In genomic region chr9:108689106-108689505, GRCm38 (mm10) we compare ENCODE assay signal across 8 mouse cellular contexts. TPM values are rescaled to one million over a fixed set of nuclear protein-coding genes. Genes with fewer than 3 reads are reported as not detected.
DNase-seq lines count a peak whose midpoint lies in the region; ATAC-seq and TF ChIP-seq lines count a peak whose summit lies in the region.

Gene Prkar2a (plus strand): TSS chr9:108689314.

- TF ChIP-seq EP300 in lung, postnatal 0 days (IDR thresholded peaks at IDR 0.05): no peak

- no peaks in the 10 kb centered on the region for H3K9me3 ChIP-seq in lung, postnatal 0 days (ENCODE audit: low read length)
- H3K9me3 ChIP-seq in forebrain, embryonic 10.5 days: no peaks in the 10 kb centered on the region
- H3K9me3 ChIP-seq in limb, embryonic 14.5 days (ENCODE audit: control insufficient read depth, low read length): no peaks in the 10 kb centered on the region

- no peak for ATAC-seq in lung, postnatal 0 days
- ATAC-seq in limb, embryonic 14.5 days (ENCODE audit: low FRiP score, low read depth): no peak

- intact Hi-C loops in heart, postnatal 25 days (cut with DNase I): loop anchor here (5.0 kb wide), 1 partner anchor 38 kb away; no protein-coding TSS in a partner anchor

- 84% methylated on average over 1 of the region's 1 CpGs for WGBS in lung, postnatal 0 days
- WGBS in forebrain, embryonic 10.5 days: 41% methylated on average over 1 of the region's 1 CpGs
- WGBS in limb, embryonic 14.5 days: 82% methylated on average over 1 of the region's 1 CpGs

- no peak for DNase-seq in lung, postnatal 0 days (ENCODE audit: low spot score)
- no peak for DNase-seq in lung, postnatal 14 days
- DNase-seq in forebrain, embryonic 10.5 days (ENCODE audit: extremely low spot score, low spot score): peak; percentile 47
- no peak for DNase-seq in heart, postnatal 25 days (ENCODE audit: low spot score)
- no peak for DNase-seq in limb, embryonic 14.5 days (ENCODE audit: low spot score)
- peak; percentile 79 for DNase-seq in retina, postnatal 1 day
- no peak for DNase-seq in thymus, postnatal 0 days (ENCODE audit: low spot score)
- no peak for DNase-seq in Muller cell, postnatal 12 days (ENCODE audit: inconsistent ontology term)

- H3K4me3 ChIP-seq in lung, postnatal 0 days (ENCODE audit: low read depth, low read length): no peak within 1 kb of the TSS
- no peak within 1 kb of the TSS for H3K4me3 ChIP-seq in forebrain, embryonic 10.5 days
- H3K4me3 ChIP-seq in limb, embryonic 14.5 days (replicated peaks; ENCODE audit: low read length): no peak within 1 kb of the TSS

- H3K4me2 ChIP-seq in lung, postnatal 0 days (replicated peaks; ENCODE audit: low read depth, low read length): no peak within 1 kb of the TSS
- H3K4me2 ChIP-seq in limb, embryonic 14.5 days (replicated peaks; ENCODE audit: low read depth, low read length, severe bottlenecking): no peak within 1 kb of the TSS

- no peak within 1 kb of the TSS for H3K9ac ChIP-seq in lung, postnatal 0 days (replicated peaks; ENCODE audit: low read depth)
- no peak within 1 kb of the TSS for H3K9ac ChIP-seq in limb, embryonic 14.5 days (ENCODE audit: low read depth, low read length, severe bottlenecking)

- no peak for TF ChIP-seq CTCF in lung, postnatal 0 days (IDR thresholded peaks at IDR 0.05)

- no peak for TF ChIP-seq POLR2A in limb, embryonic 14.5 days (IDR thresholded peaks at IDR 0.05; ENCODE audit: borderline replicate concordance, extremely low read depth, insufficient read depth, insufficient read length)

- H3K27ac ChIP-seq in lung, postnatal 0 days (ENCODE audit: low read length): peak within 1 kb of the TSS; percentile 78
- peak within 1 kb of the TSS; percentile 8; the same call in 1 of the 2 replicates for H3K27ac ChIP-seq in forebrain, embryonic 10.5 days
- no peak within 1 kb of the TSS for H3K27ac ChIP-seq in limb, embryonic 14.5 days (replicated peaks; ENCODE audit: low read depth, low read length)

- H3K27me3 ChIP-seq in lung, postnatal 0 days (replicated peaks; ENCODE audit: insufficient read depth, low read length): no peaks in the 10 kb centered on the region
- H3K27me3 ChIP-seq in forebrain, embryonic 10.5 days (ENCODE audit: poor library complexity, severe bottlenecking): peaks cover 43% of the 10 kb centered on the region
- H3K27me3 ChIP-seq in limb, embryonic 14.5 days (ENCODE audit: control insufficient read depth, insufficient read depth, low read length): no peaks in the 10 kb centered on the region

- no peaks in the 10 kb centered on the region for H3K36me3 ChIP-seq in lung, postnatal 0 days (ENCODE audit: insufficient read depth, low read length)
- H3K36me3 ChIP-seq in forebrain, embryonic 10.5 days (replicated peaks): peaks cover 5% of the 10 kb centered on the region
- H3K36me3 ChIP-seq in limb, embryonic 14.5 days (ENCODE audit: control insufficient read depth, insufficient read depth, low read length): 0 out of 2 replicates have a peak, but pooled peaks cover 4% of the 10 kb centered on the region

- peaks cover 13% of the 10 kb centered on the region; the same call in 1 of the 2 replicates for H3K4me1 ChIP-seq in lung, postnatal 0 days (ENCODE audit: insufficient read depth, low read depth, low read length)
- H3K4me1 ChIP-seq in forebrain, embryonic 10.5 days: peaks cover 60% of the 10 kb centered on the region
- peaks cover 16% of the 10 kb centered on the region for H3K4me1 ChIP-seq in limb, embryonic 14.5 days (ENCODE audit: control insufficient read depth, insufficient read depth, low read length)

RNA-seq across cellular contexts. Expression of gene Prkar2a, which starts in this region (rescaled TPM):
- 16.4 and 17.8 TPM in 2 replicates for polyA plus RNA-seq in lung, postnatal 0 days (2015; fragmentation: Nextera tagmentation; extraction: Ambion mirVana)
- polyA plus RNA-seq in forebrain, embryonic 10.5 days (2016; fragmentation: Nextera tagmentation; extraction: Ambion mirVana): 28.5 and 30.1 TPM in 2 replicates
- 10 to 100 TPM; 80.3 to 81.8 TPM for total RNA-seq in heart, postnatal 25 days (2021)
- 18.5 and 20.4 TPM in 2 replicates for polyA plus RNA-seq in limb, embryonic 14.5 days (2012; rRNA removed)
- 33.6 and 34.1 TPM in 2 replicates for polyA plus RNA-seq in limb, embryonic 14.5 days (2014; fragmentation: Nextera tagmentation; extraction: Ambion mirVana)
- 5.8 and 7.7 TPM in 2 replicates for polyA plus RNA-seq in thymus, postnatal 0 days (2015; fragmentation: Nextera tagmentation; extraction: Ambion mirVana)

Comparison
In these comparisons a context has a peak if more than half of its experiments do, and no peak if none do; other contexts are left out.
1. DNase-seq: peak in forebrain, embryonic 10.5 days (single experiment) and retina, postnatal 1 day (single experiment); none in lung, postnatal 0 days (single experiment), lung, postnatal 14 days (single experiment), heart, postnatal 25 days (single experiment), limb, embryonic 14.5 days (single experiment), thymus, postnatal 0 days (single experiment) and Muller cell, postnatal 12 days (single experiment).